Mouse (Mus musculus): ENCODE measurements around the gene Gpr146. TPM values are rescaled to one million over a fixed set of nuclear protein-coding genes. Genes with fewer than 3 reads are reported as not detected.

The Gpr146 gene
- polyA plus RNA-seq, 1 experiment from 2014 or later: 3.1 TPM

- no peak for ATAC-seq (ENCODE audit: low FRiP score, low TSS enrichment)
- Histone ChIP-seq H3K27me3 (ENCODE audit: control insufficient read depth, insufficient read depth, low read length) (no peaks in the 10 kb centered on the region), H3K9ac (ENCODE audit: low read depth, low read length) (no peak overlapping the region), H3K4me2 (replicated peaks; ENCODE audit: low read depth, low read length) (no peak overlapping the region), H3K36me3 (ENCODE audit: control insufficient read depth, insufficient read depth, low read length) (no peaks in the 10 kb centered on the region), H3K4me3 (ENCODE audit: low read length) (no peak overlapping the region), H3K9me3 (ENCODE audit: control insufficient read depth, low read length) (no peaks in the 10 kb centered on the region), H3K27ac (ENCODE audit: low read depth, low read length) (no peak overlapping the region), H3K4me1 (ENCODE audit: control insufficient read depth, insufficient read depth, low read length) (peaks cover 10% of the 10 kb centered on the region; the same call in 1 of the 2 replicates)
- 72% methylated on average over 12 of the region's 12 CpGs for WGBS
Measured at GRCm38 (mm10) chr5:139442428-139442827, 64.9 kb downstream of the Gpr146 start.

- ATAC-seq (ENCODE audit: low FRiP score, low TSS enrichment): no peak
- 60% methylated on average over 4 of the region's 4 CpGs for WGBS
- no peaks in the 10 kb centered on the region for H3K36me3 ChIP-seq (ENCODE audit: control insufficient read depth, insufficient read depth, low read length)
- peaks cover 10% of the 10 kb centered on the region; the same call in 1 of the 2 replicates for H3K4me1 ChIP-seq (ENCODE audit: control insufficient read depth, insufficient read depth, low read length)
- H3K9ac ChIP-seq (ENCODE audit: low read depth, low read length): no peak overlapping the region
- no peaks in the 10 kb centered on the region for H3K9me3 ChIP-seq (ENCODE audit: control insufficient read depth, low read length)
- no peak overlapping the region for H3K4me2 ChIP-seq (replicated peaks; ENCODE audit: low read depth, low read length)
- no peak overlapping the region for H3K4me3 ChIP-seq (ENCODE audit: low read length)
- no peaks in the 10 kb centered on the region for H3K27me3 ChIP-seq (ENCODE audit: control insufficient read depth, insufficient read depth, low read length)
- no peak overlapping the region for H3K27ac ChIP-seq (ENCODE audit: low read depth, low read length)
Measured at GRCm38 (mm10) chr5:139442962-139443361, 65.5 kb downstream of the Gpr146 start.

GRCm38 (mm10) chr5:139445258-139445657 is 67.8 kb downstream of the Gpr146 start:
- no peak overlapping the region for H3K9ac ChIP-seq (ENCODE audit: low read depth, low read length)
- no peaks in the 10 kb centered on the region for H3K27me3 ChIP-seq (ENCODE audit: control insufficient read depth, insufficient read depth, low read length)
- peaks cover 10% of the 10 kb centered on the region for H3K4me1 ChIP-seq (ENCODE audit: control insufficient read depth, insufficient read depth, low read length)
- H3K36me3 ChIP-seq (ENCODE audit: control insufficient read depth, insufficient read depth, low read length): no peaks in the 10 kb centered on the region
- no peak overlapping the region for H3K27ac ChIP-seq (ENCODE audit: low read depth, low read length)
- WGBS: 91% methylated on average over 8 of the region's 8 CpGs
- H3K4me3 ChIP-seq (ENCODE audit: low read length): no peak overlapping the region
- H3K4me2 ChIP-seq (replicated peaks; ENCODE audit: low read depth, low read length): no peak overlapping the region
- H3K9me3 ChIP-seq (ENCODE audit: control insufficient read depth, low read length): no peaks in the 10 kb centered on the region
- ATAC-seq (ENCODE audit: low FRiP score, low TSS enrichment): no peak

MicroRNAs within 50 kb of the gene (microRNA counts, 519-probe panel; counts per million panel counts)
- microRNA mmu-miR-339-3p (not detected), microRNA mmu-miR-339-5p (not detected)

Small RNAs within 50 kb of the gene (microRNA-seq; reads per million reads assigned to microRNA genes)
- gene Mir339: 491 reads per million, percentile 73 among the genes with 10 or more reads in this experiment

Other genes starting within 250 kb of the Gpr146 start
- gene Prkar1b, start 227.7 kb upstream of the Gpr146 start, polyA plus RNA-seq (2014; fragmentation: Nextera tagmentation; extraction: Ambion mirVana): 10.0 and 15.7 TPM in 2 replicates
- 9.1 and 11.5 TPM in 2 replicates for gene Dnaaf5, start 227.5 kb upstream of the Gpr146 start, polyA plus RNA-seq (2014; fragmentation: Nextera tagmentation; extraction: Ambion mirVana)
- gene Sun1, start 177.1 kb upstream of the Gpr146 start, polyA plus RNA-seq (2014; fragmentation: Nextera tagmentation; extraction: Ambion mirVana): 29.2 and 59.5 TPM in 2 replicates
- gene Get4, start 125.4 kb upstream of the Gpr146 start, polyA plus RNA-seq (2014; fragmentation: Nextera tagmentation; extraction: Ambion mirVana): 132 and 156 TPM in 2 replicates
- 0.89 and 1.2 TPM in 2 replicates for gene Adap1, start 52.1 kb upstream of the Gpr146 start, polyA plus RNA-seq (2014; fragmentation: Nextera tagmentation; extraction: Ambion mirVana)
- gene Cox19, start 26.3 kb upstream of the Gpr146 start, polyA plus RNA-seq (2014; fragmentation: Nextera tagmentation; extraction: Ambion mirVana): 105 and 119 TPM in 2 replicates
- not detected in 2 replicates for gene Cyp2w1, start 25.1 kb upstream of the Gpr146 start, polyA plus RNA-seq (2014; fragmentation: Nextera tagmentation; extraction: Ambion mirVana)
- gene C130050O18Rik, start 27.6 kb downstream of the Gpr146 start, polyA plus RNA-seq (2014; fragmentation: Nextera tagmentation; extraction: Ambion mirVana): 0.47 and 0.77 TPM in 2 replicates
- gene Gper1, start 45.5 kb downstream of the Gpr146 start, polyA plus RNA-seq (2014; fragmentation: Nextera tagmentation; extraction: Ambion mirVana): 2.6 and 3.4 TPM in 2 replicates
- gene 3110082I17Rik, start 82.8 kb downstream of the Gpr146 start, polyA plus RNA-seq (2014; fragmentation: Nextera tagmentation; extraction: Ambion mirVana): 31.6 and 40.6 TPM in 2 replicates
- gene Zfand2a, start 106.9 kb downstream of the Gpr146 start, polyA plus RNA-seq (2014; fragmentation: Nextera tagmentation; extraction: Ambion mirVana): 6.2 and 6.8 TPM in 2 replicates
- 130 and 131 TPM in 2 replicates for gene Uncx, start 165.8 kb downstream of the Gpr146 start, polyA plus RNA-seq (2014; fragmentation: Nextera tagmentation; extraction: Ambion mirVana)

Measured in kidney, embryonic 14.5 days (tissue).